Mouse (Mus musculus): ENCODE data around the gene D430041D05Rik. TPM values are rescaled to one million over a fixed set of nuclear protein-coding genes. Genes with fewer than 3 reads are reported as not detected.

The D430041D05Rik gene
- total RNA-seq, 1 experiment, result 0.54 TPM

DNA sequence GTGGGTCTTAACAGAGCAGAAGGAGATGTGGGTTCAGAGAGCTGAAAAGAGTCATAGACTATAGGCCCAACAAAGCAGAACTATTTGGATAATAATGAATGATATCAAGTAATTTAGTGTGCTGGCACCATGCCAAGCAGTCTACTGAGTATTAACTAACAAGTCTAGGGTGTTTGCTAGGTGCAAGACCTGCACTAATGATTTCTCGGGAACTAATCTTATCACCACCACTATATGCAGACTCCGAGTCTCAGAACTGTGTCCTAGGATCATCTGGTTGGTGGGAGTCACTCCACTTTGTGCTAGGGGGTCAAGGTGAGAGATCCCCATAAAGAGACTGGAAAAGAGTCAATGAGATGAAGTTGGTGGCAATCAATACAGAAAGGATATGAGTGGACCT lies 245.2 kb downstream of the D430041D05Rik start:
- TF ChIP-seq ZNF384 (IDR thresholded peaks at IDR 0.05; ENCODE audit: low read depth, low read length), result no peak
- Histone ChIP-seq H3K9ac (ENCODE audit: insufficient read depth, low read depth, low read length, poor library complexity, severe bottlenecking) (no peak overlapping the region), H3K9me3 (ENCODE audit: control insufficient read depth, insufficient read depth, low read depth, low read length) (no peaks in the 10 kb centered on the region), H3K4me1 (ENCODE audit: control insufficient read depth in 2 of 2, insufficient read depth in 2 of 2, low read length in 2 of 2, poor library complexity in 1 of 2) (no peaks in the 10 kb centered on the region), H3K36me3 (ENCODE audit: control insufficient read depth, insufficient read depth, low read length, poor library complexity, severe bottlenecking) (no peaks in the 10 kb centered on the region), H3K4me3 (ENCODE audit: insufficient read depth in 1 of 2, low read depth in 1 of 2, low read length in 2 of 2, poor library complexity in 1 of 2, severe bottlenecking in 1 of 2) (no peak overlapping the region), H3K27ac (ENCODE audit: insufficient read depth, low read depth, low read length, poor library complexity, severe bottlenecking) (no peak overlapping the region)
- in situ Hi-C loops (cut with MboI; ENCODE audit: low sequenced_read_pairs in 2 of 2, unreplicated experiment in 2 of 2), result no loop called here
- no peak for DNase-seq (ENCODE audit: low read depth, low spot score)

DNA sequence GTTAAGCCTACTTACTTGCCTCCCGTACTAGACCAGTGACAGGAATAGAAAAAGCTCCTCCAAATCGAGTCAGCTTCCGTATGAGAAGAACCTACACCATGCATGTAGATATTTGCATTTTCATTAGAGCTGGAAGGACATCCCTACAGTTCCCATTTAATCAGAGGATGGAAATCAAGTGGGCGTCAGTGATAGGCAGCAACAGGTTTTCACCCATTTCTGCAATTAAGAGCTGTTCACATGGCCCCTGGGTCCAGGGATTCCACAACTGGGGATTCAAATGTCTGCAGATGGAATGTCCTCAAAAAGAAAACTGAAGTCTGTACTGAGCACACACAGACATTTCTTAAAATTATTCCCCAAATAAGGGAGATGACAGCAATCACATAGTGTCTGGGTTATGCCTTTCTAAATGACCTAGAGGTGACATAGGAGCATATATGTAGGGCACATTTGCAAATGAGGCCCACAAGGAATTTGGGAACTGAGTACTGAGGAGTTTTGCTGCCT lies 246.8 kb downstream of the D430041D05Rik start:
- TF ChIP-seq MAFK (IDR thresholded peaks at IDR 0.05; ENCODE audit: insufficient read depth, low read depth, low read length) (no peak), ZNF384 (IDR thresholded peaks at IDR 0.05; ENCODE audit: low read depth, low read length) (no peak), CHD2 (IDR thresholded peaks at IDR 0.05; ENCODE audit: low read depth, low read length) (no peak), HCFC1 (IDR thresholded peaks at IDR 0.05; ENCODE audit: borderline replicate concordance, insufficient read depth, low read length) (no peak), ZC3H11A (IDR thresholded peaks at IDR 0.05; ENCODE audit: borderline replicate concordance, low read depth, low read length) (no peak)
- H3K4me1 ChIP-seq (ENCODE audit: control insufficient read depth in 2 of 2, insufficient read depth in 2 of 2, low read length in 2 of 2, poor library complexity in 1 of 2), result no peaks in the 10 kb centered on the region
- H3K9ac ChIP-seq (ENCODE audit: insufficient read depth, low read depth, low read length, poor library complexity, severe bottlenecking), result no peak overlapping the region
- no peaks in the 10 kb centered on the region for H3K36me3 ChIP-seq (ENCODE audit: control insufficient read depth, insufficient read depth, low read length, poor library complexity, severe bottlenecking)
- DNase-seq (ENCODE audit: low read depth, low spot score), result no peak
- in situ Hi-C loops (cut with MboI; ENCODE audit: low sequenced_read_pairs in 2 of 2, unreplicated experiment in 2 of 2), result no loop called here
- no peak overlapping the region for H3K4me3 ChIP-seq (ENCODE audit: insufficient read depth in 1 of 2, low read depth in 1 of 2, low read length in 2 of 2, poor library complexity in 1 of 2, severe bottlenecking in 1 of 2)
- no peak overlapping the region for H3K27ac ChIP-seq (ENCODE audit: insufficient read depth, low read depth, low read length, poor library complexity, severe bottlenecking)
- no peaks in the 10 kb centered on the region for H3K9me3 ChIP-seq (ENCODE audit: control insufficient read depth, insufficient read depth, low read depth, low read length)

DNA sequence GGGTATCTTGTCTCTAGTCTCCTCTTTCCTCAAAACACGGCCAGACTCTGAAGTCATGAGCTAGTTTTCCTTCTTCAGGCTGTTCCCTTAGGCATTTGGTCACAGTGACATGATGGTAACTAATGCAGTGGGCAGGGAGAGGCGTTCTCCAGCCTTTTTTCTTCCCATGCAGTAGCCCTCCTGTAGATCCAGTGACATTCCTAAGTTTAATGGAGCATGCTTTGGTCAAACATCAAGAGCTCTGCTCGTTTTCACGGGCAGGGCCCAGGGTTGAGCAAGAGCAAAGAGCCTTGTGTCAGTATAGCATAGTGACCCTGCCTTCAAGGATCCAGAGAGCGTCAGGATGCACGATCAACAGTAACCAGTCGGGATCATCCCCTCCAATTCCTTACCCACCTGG lies 247.4 kb downstream of the D430041D05Rik start:
- Histone ChIP-seq H3K27ac (ENCODE audit: insufficient read depth, low read depth, low read length, poor library complexity, severe bottlenecking) (no peak overlapping the region), H3K4me3 (ENCODE audit: insufficient read depth in 1 of 2, low read depth in 1 of 2, low read length in 2 of 2, poor library complexity in 1 of 2, severe bottlenecking in 1 of 2) (no peak overlapping the region), H3K4me1 (ENCODE audit: control insufficient read depth in 2 of 2, insufficient read depth in 2 of 2, low read length in 2 of 2, poor library complexity in 1 of 2) (no peaks in the 10 kb centered on the region), H3K36me3 (ENCODE audit: control insufficient read depth, insufficient read depth, low read length, poor library complexity, severe bottlenecking) (no peaks in the 10 kb centered on the region), H3K9me3 (ENCODE audit: control insufficient read depth, insufficient read depth, low read depth, low read length) (no peaks in the 10 kb centered on the region), H3K9ac (ENCODE audit: insufficient read depth, low read depth, low read length, poor library complexity, severe bottlenecking) (no peak overlapping the region)
- in situ Hi-C loops (cut with MboI; ENCODE audit: low sequenced_read_pairs in 2 of 2, unreplicated experiment in 2 of 2), result no loop called here
- TF ChIP-seq MAFK (IDR thresholded peaks at IDR 0.05; ENCODE audit: insufficient read depth, low read depth, low read length), result no peak
- no peak for TF ChIP-seq ZC3H11A (IDR thresholded peaks at IDR 0.05; ENCODE audit: borderline replicate concordance, low read depth, low read length)
- no peak for TF ChIP-seq ZNF384 (IDR thresholded peaks at IDR 0.05; ENCODE audit: low read depth, low read length)
- TF ChIP-seq CHD2 (IDR thresholded peaks at IDR 0.05; ENCODE audit: low read depth, low read length), result no peak
- TF ChIP-seq HCFC1 (IDR thresholded peaks at IDR 0.05; ENCODE audit: borderline replicate concordance, insufficient read depth, low read length), result no peak
- no peak for DNase-seq (ENCODE audit: low read depth, low spot score)

DNA sequence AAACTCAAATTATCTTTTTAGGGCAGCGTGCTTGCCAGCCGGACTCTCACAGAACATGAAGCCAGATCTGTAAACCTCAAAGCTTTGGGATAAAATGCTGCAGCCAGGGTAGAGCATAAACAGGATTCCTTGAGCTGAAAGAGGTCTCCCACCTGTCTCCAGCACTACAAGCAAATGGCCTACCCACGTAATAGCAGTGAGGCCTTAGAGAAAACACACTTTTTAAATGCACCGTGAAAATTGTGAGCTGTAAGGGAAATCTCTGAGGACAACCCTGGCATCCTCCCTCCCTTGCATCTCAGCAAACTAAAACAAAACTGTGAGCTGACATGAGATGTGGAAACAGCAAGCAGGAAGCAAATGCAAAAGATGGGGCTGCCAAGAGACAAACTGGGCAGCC lies 253.0 kb downstream of the D430041D05Rik start:
- Histone ChIP-seq H3K9me3 (ENCODE audit: control insufficient read depth, insufficient read depth, low read depth, low read length) (no peaks in the 10 kb centered on the region), H3K4me1 (ENCODE audit: control insufficient read depth in 2 of 2, insufficient read depth in 2 of 2, low read length in 2 of 2, poor library complexity in 1 of 2) (no peaks in the 10 kb centered on the region), H3K27ac (ENCODE audit: insufficient read depth, low read depth, low read length, poor library complexity, severe bottlenecking) (no peak overlapping the region), H3K9ac (ENCODE audit: insufficient read depth, low read depth, low read length, poor library complexity, severe bottlenecking) (no peak overlapping the region), H3K36me3 (ENCODE audit: control insufficient read depth, insufficient read depth, low read length, poor library complexity, severe bottlenecking) (no peaks in the 10 kb centered on the region), H3K4me3 (ENCODE audit: insufficient read depth in 1 of 2, low read depth in 1 of 2, low read length in 2 of 2, poor library complexity in 1 of 2, severe bottlenecking in 1 of 2) (no peak overlapping the region)
- in situ Hi-C loops (cut with MboI; ENCODE audit: low sequenced_read_pairs in 2 of 2, unreplicated experiment in 2 of 2), result no loop called here
- TF ChIP-seq ZC3H11A (IDR thresholded peaks at IDR 0.05; ENCODE audit: borderline replicate concordance, low read depth, low read length) (no peak), CHD2 (IDR thresholded peaks at IDR 0.05; ENCODE audit: low read depth, low read length) (no peak), ZNF384 (IDR thresholded peaks at IDR 0.05; ENCODE audit: low read depth, low read length) (no peak), HCFC1 (IDR thresholded peaks at IDR 0.05; ENCODE audit: borderline replicate concordance, insufficient read depth, low read length) (no peak), MAFK (IDR thresholded peaks at IDR 0.05; ENCODE audit: insufficient read depth, low read depth, low read length) (no peak)
- DNase-seq (ENCODE audit: low read depth, low spot score), result no peak

DNA sequence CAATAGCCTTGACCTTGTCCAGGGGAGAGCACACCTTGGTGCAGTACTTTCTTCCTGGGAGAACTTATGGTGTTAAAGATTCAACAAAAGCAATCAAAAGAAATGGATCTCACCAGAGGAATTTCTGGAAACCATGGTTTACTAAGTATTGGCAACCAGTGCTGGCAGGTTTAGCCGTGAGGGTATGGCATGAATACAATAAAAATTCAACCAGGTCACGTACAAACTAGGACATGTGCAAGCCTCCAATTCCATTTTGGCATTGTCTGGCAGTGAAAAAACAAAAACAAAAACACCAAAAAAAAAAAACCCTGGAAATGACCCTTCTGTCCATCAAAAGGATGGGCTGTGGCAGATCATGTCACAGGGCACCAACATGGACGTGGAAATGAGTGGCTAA lies 256.9 kb downstream of the D430041D05Rik start:
- H3K9me3 ChIP-seq (ENCODE audit: control insufficient read depth, insufficient read depth, low read depth, low read length), result no peaks in the 10 kb centered on the region
- DNase-seq (ENCODE audit: low read depth, low spot score), result no peak
- no peaks in the 10 kb centered on the region for H3K36me3 ChIP-seq (ENCODE audit: control insufficient read depth, insufficient read depth, low read length, poor library complexity, severe bottlenecking)
- TF ChIP-seq ZC3H11A (IDR thresholded peaks at IDR 0.05; ENCODE audit: borderline replicate concordance, low read depth, low read length) (no peak), MAFK (IDR thresholded peaks at IDR 0.05; ENCODE audit: insufficient read depth, low read depth, low read length) (no peak), CHD2 (IDR thresholded peaks at IDR 0.05; ENCODE audit: low read depth, low read length) (no peak), ZNF384 (IDR thresholded peaks at IDR 0.05; ENCODE audit: low read depth, low read length) (no peak), HCFC1 (IDR thresholded peaks at IDR 0.05; ENCODE audit: borderline replicate concordance, insufficient read depth, low read length) (no peak)
- in situ Hi-C loops (cut with MboI; ENCODE audit: low sequenced_read_pairs in 2 of 2, unreplicated experiment in 2 of 2), result no loop called here
- no peak overlapping the region for H3K9ac ChIP-seq (ENCODE audit: insufficient read depth, low read depth, low read length, poor library complexity, severe bottlenecking)
- H3K27ac ChIP-seq (ENCODE audit: insufficient read depth, low read depth, low read length, poor library complexity, severe bottlenecking), result no peak overlapping the region
- no peak overlapping the region for H3K4me3 ChIP-seq (ENCODE audit: insufficient read depth in 1 of 2, low read depth in 1 of 2, low read length in 2 of 2, poor library complexity in 1 of 2, severe bottlenecking in 1 of 2)
- H3K4me1 ChIP-seq (ENCODE audit: control insufficient read depth in 2 of 2, insufficient read depth in 2 of 2, low read length in 2 of 2, poor library complexity in 1 of 2), result no peaks in the 10 kb centered on the region

Measured in ES-E14 (cell line).